Mouse (Mus musculus): ENCODE measurements around the gene Rab29. TPM values are rescaled to one million over a fixed set of nuclear protein-coding genes. Genes with fewer than 3 reads are reported as not detected.
"Not testable (repeated sequence)": the region's sequence is repeated elsewhere in the genome, so short reads cannot be mapped to it uniquely, and the experiment has no call there.

The Rab29 gene
- 1 to 10 TPM; 7.1 to 8.9 TPM for total RNA-seq (2021)
- long read RNA-seq, experiment 1, transcript Rab29-202 (5 exons, 1,202 nt), result major isoform, 11 of 12 reads
- long read RNA-seq, experiment 1, partial matches to known transcripts, result 0 of 12 reads
- long read RNA-seq, experiment 1, other reads (novel, unspliced or antisense), result 1 of 12 reads
- long read RNA-seq, experiment 2, transcript Rab29-202 (5 exons, 1,202 nt), result major isoform, 8 of 10 reads
- long read RNA-seq, experiment 2, partial matches to known transcripts, result 0 of 10 reads
- long read RNA-seq, experiment 2, other reads (novel, unspliced or antisense), result 2 of 10 reads

GRCm38 (mm10) chr1:131867093-131867945 lies at the start of gene Rab29:
Gene Rab29 (plus strand): TSS chr1:131867224.
- peak; percentile 94 for DNase-seq

- not testable (repeated sequence) for DNase-seq
These were observed 46.7 kb upstream of the Rab29 start for GRCm38 (mm10) chr1:131820353-131820752.

GRCm38 (mm10) chr1:131820887-131821328 lies 46.1 kb upstream of the Rab29 start:
- DNase-seq, result no peak

GRCm38 (mm10) chr1:131822292-131822691 lies 44.7 kb upstream of the Rab29 start:
- DNase-seq, result no peak

- no peak for DNase-seq
These were observed 44.0 kb upstream of the Rab29 start for GRCm38 (mm10) chr1:131822856-131823492.

- DNase-seq, result no peak
These were observed 43.5 kb upstream of the Rab29 start for GRCm38 (mm10) chr1:131823563-131823962.

- DNase-seq, result no peak
These were observed 42.4 kb upstream of the Rab29 start for GRCm38 (mm10) chr1:131824528-131825181.

- no peak for DNase-seq
These were observed 39.7 kb upstream of the Rab29 start, which contains the start of gene Slc41a1 for GRCm38 (mm10) chr1:131827207-131827786. Gene Slc41a1 (plus strand): TSS chr1:131827493.

- peak; percentile 93 for DNase-seq
These were observed 39.2 kb upstream of the Rab29 start for GRCm38 (mm10) chr1:131827787-131828258.

GRCm38 (mm10) chr1:131828297-131829126 lies 38.5 kb upstream of the Rab29 start:
- DNase-seq, result peak; percentile 28

GRCm38 (mm10) chr1:131829279-131829678 lies 37.7 kb upstream of the Rab29 start:
- DNase-seq, result no peak

GRCm38 (mm10) chr1:131830561-131830960 lies 36.5 kb upstream of the Rab29 start:
- no peak for DNase-seq

GRCm38 (mm10) chr1:131830971-131831641 lies 35.9 kb upstream of the Rab29 start:
- no peak for DNase-seq

GRCm38 (mm10) chr1:131837035-131837434 lies 30.0 kb upstream of the Rab29 start:
- DNase-seq, result no peak

- DNase-seq, result no peak
These were observed 28.5 kb upstream of the Rab29 start for GRCm38 (mm10) chr1:131838542-131838941.

- peak; percentile 35 for DNase-seq
These were observed 27.7 kb upstream of the Rab29 start for GRCm38 (mm10) chr1:131839279-131839678.

GRCm38 (mm10) chr1:131842221-131842620 lies 24.8 kb upstream of the Rab29 start:
- no peak for DNase-seq

- DNase-seq, result no peak
These were observed 23.3 kb upstream of the Rab29 start for GRCm38 (mm10) chr1:131843758-131844157.

- no peak for DNase-seq
These were observed 22.1 kb upstream of the Rab29 start for GRCm38 (mm10) chr1:131844883-131845282.

GRCm38 (mm10) chr1:131846255-131846654 lies 20.8 kb upstream of the Rab29 start:
- DNase-seq, result peak; percentile 67

All from gastrocnemius, postnatal 10 days (tissue).